Mouse (Mus musculus) E14TG2a.4 (cell line): ENCODE results near the gene Meaf6.

Experiments
- CTCF ChIP-seq: conservative IDR thresholded peaks from 2 replicates; pipeline ENCODE4 v1.5.1; 2014; ENCODE audit warnings: low read length
- NANOG ChIP-seq: IDR thresholded peaks from 2 replicates; pipeline ENCODE4 v1.6.1; 2014; ENCODE audit warnings: borderline replicate concordance, low read length, mixed read lengths

DNA sequence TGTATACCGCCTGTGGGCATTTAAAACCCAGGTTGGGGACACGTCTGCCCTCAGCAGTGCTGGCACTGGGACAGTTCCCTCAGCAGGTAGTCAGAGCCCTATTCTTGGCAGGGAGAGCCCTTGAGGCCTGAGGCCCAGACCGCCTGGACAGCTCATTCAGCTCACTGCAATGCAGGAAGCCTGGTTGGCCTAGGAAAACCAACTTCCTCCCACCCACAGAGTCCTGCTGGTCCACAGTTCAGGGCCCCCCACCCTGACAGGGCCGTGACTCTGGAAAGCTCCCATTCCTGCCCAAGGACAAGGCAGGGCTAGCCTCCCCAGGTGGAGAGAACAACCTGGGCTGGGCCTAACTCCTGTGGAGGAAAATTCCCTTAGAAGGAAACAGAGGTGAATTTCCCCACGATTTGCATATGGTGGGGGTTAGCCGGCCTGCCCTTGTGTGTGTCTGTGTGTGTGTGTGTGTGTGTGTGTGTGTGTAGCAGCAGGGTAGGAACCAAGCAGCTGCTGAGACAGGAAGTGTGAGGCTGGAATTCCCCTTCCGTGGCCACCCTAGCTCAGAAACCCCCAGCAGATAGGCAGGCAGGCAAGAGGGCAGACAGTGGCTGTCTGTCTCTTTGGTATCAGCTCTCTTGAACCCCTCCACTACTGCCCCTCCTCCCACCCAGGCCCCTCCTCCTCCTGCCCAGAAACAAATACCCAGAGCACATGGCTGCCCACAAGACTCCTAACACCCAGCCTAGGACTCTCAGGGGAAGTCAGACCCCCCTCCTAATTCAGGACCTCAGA, 39.7 kb downstream of the Meaf6 start:
- TF ChIP-seq CTCF (no peak), NANOG (no peak)
